Mouse (Mus musculus) megakaryocyte-erythroid progenitor cell, adult 5-6 weeks (primary cell): Measurements from ENCODE around the gene Fam83f. TPM values are rescaled to one million over a fixed set of nuclear protein-coding genes. Genes with fewer than 3 reads are reported as not detected.

Experiments
- ATAC-seq: replicated peaks from 2 replicates; pipeline ENCODE4 v1.8.0; 2016; ENCODE audit warnings: mild to moderate bottlenecking, inconsistent platforms; ENCODE audit not compliant: severe bottlenecking, poor library complexity, low FRiP score, low TSS enrichment
- total RNA-seq, 2 experiments: library from RNA; stranded (forward) in 1 of 2; stranded (reverse) in 1 of 2; fragments of 200-1000, 215-1000 nt in 1 of 2; fragments of >200 nt in 1 of 2; fragmentation: Nextera tagmentation in 1 of 2; gene quantifications; 2 replicates each; pipeline ENCODE4 v1.2.3; 2014 to 2017

Gene Fam83f
- total RNA-seq (2014; fragmentation: Nextera tagmentation) = not detected in 2 replicates
- not detected in 2 replicates for total RNA-seq (2017)

- 0 out of 2 replicates have a peak, but pooled peaks have one; percentile 41 for ATAC-seq
Observed at GRCm38 (mm10) chr15:80671295-80672252, at the start of gene Fam83f. Gene Fam83f (plus strand): TSS chr15:80671847.

GRCm38 (mm10) chr15:80623171-80623837 lies 48.3 kb upstream of the Fam83f start:
- peak; percentile 76 for ATAC-seq

GRCm38 (mm10) chr15:80626472-80626871 lies 45.2 kb upstream of the Fam83f start:
- ATAC-seq = no peak

- no peak for ATAC-seq
Observed at GRCm38 (mm10) chr15:80630147-80630546, 41.5 kb upstream of the Fam83f start.

- ATAC-seq = no peak
Observed at GRCm38 (mm10) chr15:80630711-80631110, 40.9 kb upstream of the Fam83f start.

GRCm38 (mm10) chr15:80631311-80631710 lies 40.3 kb upstream of the Fam83f start:
- no peak for ATAC-seq

- no peak for ATAC-seq
Observed at GRCm38 (mm10) chr15:80632280-80632893, 39.3 kb upstream of the Fam83f start.

- 0 out of 2 replicates have a peak, but pooled peaks have one; percentile 52 for ATAC-seq
Observed at GRCm38 (mm10) chr15:80634391-80635193, 37.1 kb upstream of the Fam83f start.

- ATAC-seq = no peak
Observed at GRCm38 (mm10) chr15:80636757-80637372, 34.8 kb upstream of the Fam83f start.

GRCm38 (mm10) chr15:80639071-80639702 lies 32.5 kb upstream of the Fam83f start:
- no peak for ATAC-seq

- no peak for ATAC-seq
Observed at GRCm38 (mm10) chr15:80639874-80640273, 31.8 kb upstream of the Fam83f start.

- no peak for ATAC-seq
Observed at GRCm38 (mm10) chr15:80641702-80642435, 29.8 kb upstream of the Fam83f start.

- ATAC-seq = no peak
Observed at GRCm38 (mm10) chr15:80645006-80645797, 26.4 kb upstream of the Fam83f start.

GRCm38 (mm10) chr15:80648977-80649606 lies 22.6 kb upstream of the Fam83f start:
- ATAC-seq = no peak

- no peak for ATAC-seq
Observed at GRCm38 (mm10) chr15:80650412-80650811, 21.2 kb upstream of the Fam83f start.

GRCm38 (mm10) chr15:80653865-80654264 lies 17.8 kb upstream of the Fam83f start:
- ATAC-seq = no peak
